Mouse (Mus musculus) thymus, postnatal 4 days (tissue): Measurements from ENCODE around the gene Trdmt1.

Experiments
- DNase-seq: peaks from one replicate; pipeline ENCODE4 v3.0.0; 2021

Gene Trdmt1

GRCm38 (mm10) chr2:13556239-13556638 lies 11.8 kb upstream of the Trdmt1 start:
- DNase-seq: no peak

DNA sequence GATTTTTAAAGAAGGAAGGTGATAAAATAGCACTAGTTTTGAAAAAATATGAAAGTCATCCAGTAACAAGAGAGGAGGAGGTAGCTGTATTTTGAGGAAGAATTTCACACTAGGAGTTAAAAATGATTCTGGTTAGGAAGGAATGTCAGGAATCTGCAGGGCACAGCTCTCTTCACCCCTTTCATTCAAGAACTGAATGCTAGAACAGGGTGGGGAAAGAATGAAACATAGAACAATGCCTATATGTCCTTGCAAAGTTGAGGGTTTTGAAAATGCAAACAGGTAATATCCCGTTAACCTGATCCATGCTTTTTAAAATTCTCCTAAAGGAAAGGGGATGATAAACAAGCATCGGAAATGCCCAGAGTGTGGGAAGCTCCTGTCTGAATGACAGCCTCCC lies 9.5 kb upstream of the Trdmt1 start:
- DNase-seq: no peak

DNA sequence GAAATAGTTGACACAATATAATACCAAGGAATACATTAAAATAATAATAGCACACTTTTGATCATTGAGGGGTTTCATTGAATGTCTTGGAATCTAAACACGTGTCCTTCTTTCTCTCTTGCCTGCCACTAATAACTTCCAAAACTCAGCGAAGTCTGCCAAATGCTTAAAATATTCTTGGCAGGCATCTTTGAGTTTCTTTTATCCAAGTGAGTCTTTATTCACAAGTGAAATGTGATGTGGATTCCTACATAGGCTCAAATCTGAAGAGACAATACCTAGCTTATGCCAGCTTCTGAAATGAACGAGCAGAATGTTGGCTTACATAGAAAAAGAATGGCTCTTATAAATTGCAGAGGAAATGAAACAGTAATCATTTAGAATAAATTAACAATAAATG lies 4.3 kb upstream of the Trdmt1 start:
- no peak for DNase-seq

DNA sequence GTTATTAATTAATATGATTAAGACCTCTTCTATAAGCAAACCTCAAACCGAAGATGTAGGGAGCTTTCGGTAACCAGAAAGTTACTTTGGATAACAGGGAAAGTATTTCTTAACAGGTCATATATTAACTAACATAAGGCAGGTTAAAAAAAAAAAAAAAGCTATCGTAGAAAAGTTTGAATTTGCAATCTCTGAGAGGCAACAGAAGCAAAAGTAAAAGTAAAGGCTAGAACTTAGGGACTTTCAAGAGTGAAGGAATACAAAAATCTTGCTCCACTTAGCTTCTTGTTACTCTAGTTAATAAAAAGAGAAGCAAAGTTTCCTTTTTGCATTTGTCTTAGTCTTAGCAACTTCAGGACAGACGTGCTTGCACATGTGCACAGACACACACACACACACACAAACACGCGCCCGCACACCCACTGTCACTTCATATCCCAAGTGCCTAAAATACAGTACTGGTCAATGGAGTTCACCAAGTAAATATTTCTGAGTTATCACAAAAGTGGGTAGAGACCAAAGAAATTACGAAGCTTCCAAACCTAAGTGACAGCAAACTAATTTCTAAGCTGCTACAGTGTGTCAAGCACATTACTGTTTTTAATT lies 846 bp downstream of the Trdmt1 start:
- no peak for DNase-seq

DNA sequence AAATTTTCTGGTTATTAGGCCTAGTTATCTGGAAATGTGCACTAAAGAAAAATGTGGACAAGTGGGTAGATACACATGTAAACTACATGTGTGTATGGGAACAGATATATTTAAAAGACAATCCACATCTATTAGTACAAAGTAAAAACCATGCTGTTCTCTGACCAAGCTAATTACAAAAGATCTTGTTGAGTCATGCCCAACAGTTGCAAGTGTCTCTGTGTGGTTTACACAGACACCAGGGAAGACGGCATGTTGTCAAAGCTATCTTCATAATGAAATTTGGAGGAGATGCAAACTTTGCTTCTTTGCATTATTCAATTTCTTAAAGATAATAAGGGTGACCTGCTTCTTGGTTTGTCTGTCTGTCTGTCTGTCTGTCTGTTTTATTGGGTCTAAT lies 4.6 kb downstream of the Trdmt1 start:
- DNase-seq: no peak

DNA sequence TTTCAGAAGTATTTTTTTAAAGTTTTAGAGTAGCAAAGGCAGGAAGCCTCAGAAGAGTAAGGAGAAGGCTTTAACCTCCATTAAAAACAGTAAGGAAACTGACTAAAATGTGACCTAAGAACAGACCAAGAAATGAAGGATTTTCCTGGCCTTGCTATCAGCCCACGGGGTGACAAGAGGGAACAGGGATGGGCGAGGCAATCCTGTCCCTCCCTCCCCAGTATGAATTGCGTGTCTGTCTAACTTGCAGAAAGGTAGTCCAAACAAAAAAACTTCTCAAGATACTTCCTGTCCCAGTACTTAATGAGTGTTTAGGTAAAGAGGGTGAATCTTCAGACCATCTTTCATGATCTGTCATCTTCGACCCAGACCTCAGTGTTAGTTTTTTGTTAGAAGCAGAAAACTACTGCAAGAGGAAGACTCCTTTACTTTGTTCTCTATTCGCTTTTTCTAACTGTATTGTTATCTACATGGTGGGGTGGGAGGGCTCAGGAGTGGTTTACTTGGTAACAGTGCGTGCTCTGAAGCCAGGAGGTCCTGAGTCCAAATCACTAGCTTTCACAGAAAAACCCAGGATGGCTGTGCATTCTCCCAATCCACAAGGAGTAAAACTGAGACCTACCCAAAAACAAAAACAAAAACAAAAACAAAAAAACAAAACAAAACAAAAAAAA lies 5.6 kb downstream of the Trdmt1 start:
- DNase-seq: no peak

DNA sequence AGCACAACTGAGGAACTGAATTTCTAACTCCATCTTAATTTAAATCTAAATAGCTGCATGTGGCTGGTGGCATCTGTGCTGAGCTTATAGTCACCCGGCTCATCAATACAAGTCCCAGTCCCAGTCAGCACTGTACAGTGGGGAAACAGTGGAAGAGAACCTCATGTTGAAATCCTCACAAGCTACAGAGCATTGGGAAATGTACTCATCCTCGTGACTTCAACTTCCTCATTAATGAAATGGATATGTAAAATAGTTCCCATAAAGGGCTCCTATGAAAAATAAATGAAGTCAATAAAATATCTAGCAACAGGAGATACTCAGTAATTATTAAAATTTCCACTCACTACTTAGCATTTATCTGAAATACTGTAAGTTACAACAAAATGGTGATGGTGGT lies 6.2 kb downstream of the Trdmt1 start:
- no peak for DNase-seq

DNA sequence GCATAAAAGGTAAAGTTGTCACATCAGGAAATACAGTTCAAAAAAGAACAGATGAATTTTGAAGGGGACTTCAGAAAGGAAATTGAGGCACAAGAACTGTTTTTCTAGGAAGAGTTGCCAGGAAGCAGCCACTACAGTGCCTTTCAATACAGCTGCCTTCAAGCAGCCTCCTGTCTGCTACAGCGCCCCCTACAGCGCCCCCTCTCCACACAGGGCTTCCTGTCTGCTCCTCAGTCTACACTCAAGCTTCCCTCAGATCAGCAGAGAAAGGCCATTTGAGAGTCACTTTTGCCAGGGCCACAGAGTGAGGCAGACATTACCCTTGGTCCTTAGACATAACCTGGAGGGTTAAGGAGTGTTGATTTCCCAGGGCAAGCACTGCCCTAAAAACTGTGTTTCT lies 6.7 kb downstream of the Trdmt1 start:
- DNase-seq: peak; percentile 83

- DNase-seq: no peak
Measured at GRCm38 (mm10) chr2:13536747-13537146, 7.7 kb downstream of the Trdmt1 start.

DNA sequence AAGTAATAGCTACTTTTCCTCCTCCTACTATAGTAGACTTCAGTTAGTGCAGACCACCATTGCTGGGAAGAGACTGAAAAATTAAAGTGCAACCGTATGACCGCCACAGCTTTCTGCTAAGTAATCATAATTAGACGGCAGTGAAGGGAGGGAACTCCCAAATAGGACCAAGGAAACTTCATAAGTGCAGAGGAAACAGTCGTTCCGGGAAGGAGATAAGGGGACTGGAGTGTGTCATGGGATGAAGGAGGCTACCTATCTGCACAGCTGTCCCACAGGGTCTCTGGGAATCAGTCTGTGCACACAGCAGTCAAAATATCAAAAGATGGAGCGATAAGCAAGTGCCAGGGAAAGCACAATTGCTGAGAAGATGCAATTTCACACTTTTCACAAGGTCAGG lies 13.8 kb downstream of the Trdmt1 start:
- DNase-seq: no peak

DNA sequence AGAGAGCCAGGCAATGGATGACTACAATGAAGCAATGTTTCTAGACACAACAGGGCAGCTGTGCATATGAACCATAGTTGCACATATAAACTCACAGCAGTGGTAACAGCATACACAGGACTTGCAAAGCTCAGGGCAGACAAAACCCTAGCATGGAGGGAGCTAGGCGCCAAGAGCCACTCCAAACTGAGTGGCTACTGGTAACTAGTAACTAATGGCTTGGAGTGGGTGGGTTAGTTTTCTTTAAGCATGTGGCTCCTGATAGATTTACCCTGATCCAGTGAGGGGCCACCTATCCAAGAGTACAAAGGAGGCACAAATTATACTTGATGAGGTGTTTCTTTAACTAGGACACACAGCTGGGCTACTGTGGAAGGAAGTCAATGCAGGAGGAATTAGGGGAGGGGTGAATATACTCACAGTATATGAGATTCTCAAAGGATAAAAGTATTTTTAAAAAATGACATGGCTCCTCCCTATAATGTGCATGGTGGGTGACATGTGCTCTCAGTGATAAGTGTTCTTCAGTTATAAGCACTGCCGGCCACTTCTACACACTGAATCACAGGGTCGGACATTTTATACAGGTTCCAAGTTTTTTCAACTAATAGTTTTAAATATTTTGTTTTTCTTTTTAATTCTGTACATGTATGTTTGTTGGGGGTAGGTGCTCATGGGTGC lies 15.1 kb downstream of the Trdmt1 start:
- no peak for DNase-seq

DNA sequence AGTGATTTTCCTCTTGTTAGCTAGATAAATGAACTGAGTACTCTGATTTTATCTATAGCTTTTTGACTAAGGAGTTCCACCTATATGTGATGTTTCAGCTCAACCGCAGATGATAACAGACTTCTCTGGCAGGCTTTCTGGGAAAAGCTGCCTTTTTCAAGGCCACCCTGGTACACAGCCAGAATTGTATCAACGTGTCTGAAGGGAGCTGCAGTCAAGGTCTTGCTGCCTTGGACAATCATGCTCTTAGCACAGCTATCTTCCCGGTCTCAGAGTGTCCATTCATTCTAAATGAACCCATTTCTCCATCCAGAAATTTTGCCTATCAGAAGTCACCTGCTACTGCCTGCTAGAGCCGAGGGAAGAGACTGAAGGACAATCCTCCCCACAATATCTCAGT lies 16.9 kb downstream of the Trdmt1 start:
- DNase-seq: no peak

DNA sequence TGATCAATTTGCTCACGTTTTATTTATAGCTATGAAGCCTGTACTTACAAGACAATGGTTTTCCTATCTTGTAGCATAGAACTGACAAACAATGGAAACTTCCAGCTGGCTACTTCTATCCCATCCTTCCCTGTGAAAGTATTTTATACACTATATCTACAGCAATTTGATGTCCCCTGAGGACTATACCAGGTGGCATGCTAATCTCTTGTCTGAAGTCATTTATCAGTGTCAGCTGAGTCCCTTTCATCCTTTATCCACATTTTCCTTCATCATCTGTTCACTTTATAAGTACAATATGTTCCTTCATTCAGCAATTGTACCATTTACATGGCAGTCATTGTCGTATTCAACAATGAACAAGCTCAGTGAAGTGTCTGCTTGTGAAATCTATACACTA lies 17.3 kb downstream of the Trdmt1 start:
- DNase-seq: no peak

DNA sequence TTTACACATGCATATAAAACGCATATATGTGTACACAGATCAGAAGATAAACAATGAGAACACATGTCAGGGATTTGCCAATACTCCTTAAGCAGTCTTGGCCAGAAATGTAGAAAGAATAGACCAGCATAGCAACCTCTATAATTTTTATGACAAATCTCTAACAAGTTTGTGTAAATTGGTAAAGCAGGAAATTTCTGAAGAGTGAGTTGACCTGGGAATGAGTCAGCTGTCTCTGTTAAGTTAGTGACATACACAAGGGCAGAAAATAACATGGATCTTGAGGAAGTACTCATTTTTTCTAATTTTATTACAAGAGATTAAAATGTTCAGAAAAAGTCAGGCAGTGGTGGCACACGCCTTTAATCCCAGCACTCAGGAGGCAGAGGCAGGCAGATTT lies 18.3 kb downstream of the Trdmt1 start:
- no peak for DNase-seq

DNA sequence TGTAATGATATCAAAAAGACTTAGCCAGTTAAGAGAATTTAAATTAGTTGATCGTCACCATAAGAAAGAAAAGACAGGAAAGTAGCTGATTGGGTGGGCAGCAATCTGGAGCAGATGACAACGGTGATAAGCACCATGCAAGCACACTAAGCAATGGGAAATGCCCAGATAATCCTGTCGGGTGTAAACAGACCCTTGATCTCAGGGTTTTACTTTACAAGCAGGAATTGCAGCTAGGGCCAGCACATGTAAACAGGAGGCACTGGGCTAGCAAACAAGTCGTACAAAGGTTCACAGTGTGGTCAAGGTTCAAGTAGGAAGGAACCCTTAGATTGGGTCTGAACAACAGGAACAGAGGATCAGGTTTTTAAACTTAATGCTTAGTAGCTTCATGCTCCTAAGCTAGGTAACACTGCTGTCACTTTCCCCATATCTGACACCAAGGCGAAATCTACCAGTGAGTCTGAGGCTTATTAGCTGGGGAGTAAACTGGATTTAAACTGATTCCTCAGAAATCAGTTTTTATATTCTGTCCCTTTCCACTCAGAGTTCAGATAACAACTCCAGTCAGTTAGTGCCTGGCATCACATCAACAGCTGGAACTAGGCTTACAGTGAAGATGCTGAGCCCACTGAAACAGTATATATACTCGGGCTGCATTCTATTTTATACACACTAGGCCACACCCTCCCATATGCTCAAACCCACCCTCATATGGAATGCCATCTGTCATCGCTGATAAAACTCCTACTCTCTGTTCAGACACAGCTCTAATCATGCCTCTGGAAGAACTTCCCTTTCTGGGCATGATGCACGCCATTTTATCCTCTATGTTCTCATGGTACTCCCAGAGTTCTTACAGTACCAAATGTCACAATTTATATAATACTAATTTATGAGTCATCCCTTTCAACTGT lies 20.7 kb downstream of the Trdmt1 start:
- no peak for DNase-seq

GRCm38 (mm10) chr2:13522106-13522505 lies 22.4 kb downstream of the Trdmt1 start:
- no peak for DNase-seq

GRCm38 (mm10) chr2:13514949-13515348 lies 29.5 kb downstream of the Trdmt1 start:
- DNase-seq: no peak

DNA sequence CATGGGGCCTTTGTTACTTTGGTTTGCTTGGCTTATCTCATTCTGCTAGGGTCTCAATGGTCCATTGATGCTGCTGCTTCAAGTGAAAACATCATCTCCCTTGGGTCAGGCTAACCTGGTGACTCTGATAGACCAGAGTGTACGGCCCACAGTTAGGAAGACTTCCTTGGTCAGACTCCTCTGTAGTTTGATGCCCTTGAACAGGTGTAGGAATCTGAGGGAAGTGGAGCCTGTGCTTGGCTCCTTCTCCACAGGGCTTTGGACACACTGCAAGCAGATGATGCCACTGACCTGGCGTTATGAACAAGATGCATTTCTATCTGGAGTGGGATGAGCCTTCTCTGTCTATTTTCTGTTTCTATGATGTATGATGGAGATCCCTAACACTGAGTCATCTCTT lies 41.8 kb downstream of the Trdmt1 start:
- DNase-seq: no peak

GRCm38 (mm10) chr2:13501553-13501952 lies 42.9 kb downstream of the Trdmt1 start:
- no peak for DNase-seq

- no peak for DNase-seq
Measured at GRCm38 (mm10) chr2:13500298-13500999, 44.0 kb downstream of the Trdmt1 start.

GRCm38 (mm10) chr2:13499196-13499595 lies 45.3 kb downstream of the Trdmt1 start:
- DNase-seq: no peak

- no peak for DNase-seq
Measured at GRCm38 (mm10) chr2:13496087-13496486, 48.4 kb downstream of the Trdmt1 start.

DNA sequence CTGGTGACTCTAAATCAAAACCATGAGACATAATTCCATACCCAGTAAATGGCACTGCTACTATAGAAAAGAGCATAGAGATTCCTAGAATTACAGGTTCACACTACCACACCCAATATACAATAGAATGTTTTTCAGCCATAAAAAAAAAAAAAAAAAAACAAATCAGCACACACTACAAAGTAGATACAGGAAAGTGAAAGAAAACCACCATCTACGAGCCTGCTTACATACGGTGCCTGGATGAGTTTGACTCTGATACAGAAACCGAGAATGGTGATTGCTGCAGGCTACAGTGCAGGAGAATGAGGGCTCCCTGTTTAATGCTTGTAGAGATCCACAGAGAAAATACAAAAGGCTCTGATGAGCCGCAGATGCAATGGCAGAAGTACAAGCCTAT lies 51.5 kb downstream of the Trdmt1 start:
- DNase-seq: no peak
